Mouse (Mus musculus) adrenal gland, postnatal 10 days (tissue): Measurements from ENCODE around the gene Hist1h3f. TPM values are rescaled to one million over a fixed set of nuclear protein-coding genes. Genes with fewer than 3 reads are reported as not detected.

Experiments
- DNase-seq: peaks from one replicate; pipeline ENCODE4 v3.0.0; 2021; ENCODE audit warnings: mixed read lengths
- total RNA-seq, 2 experiments: library from RNA; stranded (reverse); gene quantifications; 2 replicates each; pipeline ENCODE4 v1.2.3; 2021

Hist1h3f gene
- total RNA-seq, 2 experiments from 2014 or later = 93.2 to 104 TPM

DNA sequence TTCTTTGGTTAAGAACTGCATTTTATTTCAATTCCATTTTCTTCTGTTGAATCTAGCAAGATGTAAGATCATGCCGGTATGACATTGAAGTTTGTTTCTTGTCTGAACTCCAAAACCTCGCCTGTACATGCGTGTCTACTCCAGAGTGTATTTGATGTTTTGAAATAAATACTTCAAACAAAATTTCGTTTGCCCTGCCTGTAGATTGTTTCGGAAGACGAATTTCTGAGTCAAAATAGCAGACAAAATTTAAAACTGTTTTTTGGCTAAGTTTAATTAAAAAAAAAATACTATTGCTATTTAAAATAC lies 25.6 kb upstream of the Hist1h3f start:
- DNase-seq = no peak

DNA sequence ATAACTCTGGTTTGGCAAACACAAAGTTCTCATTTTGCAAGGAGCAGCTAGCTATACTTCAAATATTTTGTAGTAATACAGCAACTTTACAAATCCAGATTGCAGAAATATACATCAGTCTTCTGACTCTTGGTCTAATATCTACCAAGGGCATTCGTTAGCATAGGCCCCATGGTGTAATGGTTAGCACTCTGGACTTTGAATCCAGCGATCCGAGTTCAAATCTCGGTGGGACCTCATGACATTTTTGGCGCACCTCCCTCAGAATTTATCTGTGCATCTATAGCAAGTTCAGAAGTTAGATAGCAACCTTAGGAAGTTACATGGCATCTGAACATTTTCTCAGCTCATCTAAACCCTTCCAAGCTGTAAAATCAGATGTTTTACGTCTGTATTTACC lies 25.0 kb upstream of the Hist1h3f start:
- DNase-seq = peak; percentile 87

DNA sequence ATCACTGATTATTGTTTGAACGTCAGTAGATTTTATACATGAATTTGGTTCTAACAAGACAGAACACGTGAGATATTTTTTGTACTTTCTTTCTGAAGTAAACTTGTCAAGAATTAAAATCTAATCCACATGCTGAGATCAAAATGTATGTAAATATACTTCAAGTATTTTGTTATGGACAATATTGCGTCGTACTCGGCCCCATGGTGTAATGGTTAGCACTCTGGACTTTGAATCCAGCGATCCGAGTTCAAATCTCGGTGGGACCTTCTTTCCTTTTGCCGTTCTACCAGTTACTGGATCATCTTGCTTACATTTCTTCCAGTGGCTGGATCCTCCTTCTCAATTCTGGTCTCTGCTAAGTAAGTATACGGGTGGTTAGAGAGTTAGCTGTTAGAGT lies 24.4 kb upstream of the Hist1h3f start:
- DNase-seq = peak; percentile 85

DNA sequence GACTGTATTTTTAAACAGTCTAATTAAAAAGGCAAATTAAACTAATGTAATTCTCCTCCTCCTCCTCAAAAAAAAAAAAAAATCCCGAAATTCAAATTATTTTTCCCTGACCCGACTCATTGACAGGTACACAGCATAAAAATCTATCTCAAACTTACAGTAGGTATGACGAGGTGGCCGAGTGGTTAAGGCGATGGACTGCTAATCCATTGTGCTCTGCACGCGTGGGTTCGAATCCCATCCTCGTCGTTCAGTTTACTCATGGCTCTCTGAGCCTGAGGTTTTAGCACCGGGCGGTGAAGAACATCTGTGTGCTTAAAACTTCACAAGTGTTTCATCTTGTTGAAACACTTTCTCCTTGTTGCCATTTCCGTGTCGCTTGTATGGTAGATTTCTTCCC lies 22.1 kb upstream of the Hist1h3f start:
- DNase-seq = peak; percentile 86

DNA sequence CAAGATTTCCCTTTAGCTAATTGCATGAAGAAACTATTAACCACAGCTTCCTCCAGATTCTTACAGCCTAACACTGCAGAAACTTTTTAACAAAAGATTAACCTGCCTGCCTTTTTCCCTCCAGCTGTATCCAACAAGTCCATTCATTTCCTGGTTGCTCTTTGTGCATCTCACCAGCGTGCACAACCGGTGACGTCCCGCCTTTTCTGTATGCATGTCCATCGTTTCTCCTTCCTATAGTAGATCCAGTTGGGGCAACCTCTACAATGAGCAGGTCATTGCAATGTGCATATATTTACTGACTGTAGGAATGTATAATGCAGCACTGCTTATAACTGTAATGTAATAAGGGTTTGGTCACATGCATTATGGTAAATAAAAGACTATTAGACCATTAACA lies 19.9 kb upstream of the Hist1h3f start:
- no peak for DNase-seq

DNA sequence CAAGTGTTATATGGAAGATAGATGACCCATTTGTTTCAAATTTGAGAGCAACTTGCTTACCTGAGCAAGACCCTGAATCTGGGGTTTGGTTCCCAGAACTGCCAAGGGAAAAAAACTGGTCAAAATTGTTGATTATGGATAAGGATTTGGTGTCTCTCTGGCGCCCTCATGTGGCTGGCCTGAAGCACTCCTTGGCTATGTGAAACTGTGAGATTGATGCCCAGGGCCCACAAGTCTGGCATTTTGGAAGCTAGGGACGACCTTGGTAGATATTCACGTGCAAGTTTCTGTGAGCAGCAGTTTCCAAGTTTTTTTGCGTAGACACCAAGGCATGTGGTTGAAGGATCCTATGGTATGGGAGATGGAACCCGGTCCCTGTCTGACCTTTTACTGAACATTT lies 19.2 kb upstream of the Hist1h3f start:
- DNase-seq = peak; percentile 84

DNA sequence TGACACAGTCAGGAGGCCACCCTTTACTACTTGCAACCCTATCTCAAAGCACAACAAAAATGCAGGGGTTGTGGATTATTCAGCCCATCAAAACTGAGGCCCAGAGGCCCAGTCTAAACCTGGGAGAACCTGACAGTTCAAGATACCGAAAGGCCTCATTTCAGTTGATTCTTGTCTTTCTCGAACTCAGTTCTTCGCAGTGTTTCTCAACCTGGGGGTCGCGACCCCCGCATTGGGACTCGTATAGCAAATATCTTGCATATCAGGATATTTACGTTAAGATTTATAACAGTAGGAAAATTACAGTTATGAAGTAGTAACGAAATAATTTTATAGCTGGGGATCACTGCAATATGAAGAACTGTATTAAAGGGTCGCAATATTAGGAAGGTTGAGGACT lies 18.0 kb upstream of the Hist1h3f start:
- no peak for DNase-seq

DNA sequence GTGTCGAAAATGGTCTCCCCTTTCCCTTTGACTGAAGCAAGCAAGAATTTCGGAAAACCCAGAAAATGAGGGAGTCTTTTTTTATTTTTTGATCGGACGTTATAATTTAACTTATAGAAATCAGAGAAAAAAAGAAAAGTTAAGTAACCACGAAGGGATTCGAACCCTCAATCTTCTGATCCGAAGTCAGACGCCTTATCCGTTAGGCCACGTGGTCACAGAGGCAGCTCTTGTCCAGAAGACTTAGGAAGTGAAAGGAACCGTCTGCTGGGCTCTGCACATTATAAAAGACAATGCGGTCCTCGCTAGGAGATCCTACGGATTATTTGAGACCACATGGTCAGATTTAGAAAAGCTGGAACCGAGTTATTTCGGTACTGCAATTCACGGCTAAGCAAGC lies 17.5 kb upstream of the Hist1h3f start:
- peak; percentile 96 for DNase-seq

DNA sequence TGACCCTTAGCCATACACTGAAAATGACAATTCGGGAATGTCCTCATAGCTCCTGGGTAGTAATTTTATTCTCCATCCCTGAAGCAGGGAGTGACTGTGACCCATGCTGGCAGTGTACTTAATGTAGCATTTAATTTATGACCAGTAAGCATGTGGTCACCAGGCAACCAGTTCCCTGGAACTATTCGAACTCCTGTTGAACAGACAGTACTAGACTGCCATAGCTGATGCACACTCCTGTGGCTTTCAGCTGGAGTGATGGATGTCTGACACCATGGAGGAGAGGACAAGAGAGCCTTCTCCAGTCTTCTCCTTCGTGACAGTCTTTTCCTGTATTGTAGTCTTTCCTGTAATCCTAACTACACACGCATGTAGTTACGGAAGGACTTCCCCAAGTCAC lies 14.8 kb upstream of the Hist1h3f start:
- DNase-seq = no peak

DNA sequence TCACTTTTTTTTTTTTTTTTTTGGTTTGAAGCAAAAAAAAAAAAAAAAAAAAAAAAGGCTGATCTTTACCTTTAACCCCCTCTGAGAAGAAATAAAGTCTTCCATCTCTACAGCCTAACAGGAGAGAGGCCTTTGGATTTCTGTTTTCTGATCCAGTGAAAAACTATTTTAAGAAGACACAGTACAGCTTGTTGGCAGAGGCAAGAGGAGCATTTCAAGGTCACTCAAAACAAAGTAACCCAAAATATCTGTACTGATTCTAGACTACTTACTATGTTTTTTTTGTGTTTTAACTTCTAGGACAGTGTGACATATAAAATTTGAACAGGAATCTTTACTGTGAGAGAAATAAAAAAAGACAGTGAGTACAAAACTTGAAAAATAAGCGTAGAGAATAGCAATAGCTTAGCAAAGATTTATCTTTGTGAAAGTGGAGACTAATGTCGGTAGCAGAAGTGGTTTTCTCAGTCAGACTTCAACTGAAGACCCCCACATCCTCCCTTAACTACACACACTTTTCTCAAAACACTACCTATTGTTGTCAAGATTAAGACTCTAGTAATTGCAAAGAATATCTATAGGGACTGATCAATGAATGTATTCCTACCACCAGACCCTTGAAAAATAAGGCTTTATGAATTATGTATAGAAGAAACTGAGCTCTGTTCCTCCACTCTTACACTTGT lies 14.2 kb upstream of the Hist1h3f start:
- no peak for DNase-seq

DNA sequence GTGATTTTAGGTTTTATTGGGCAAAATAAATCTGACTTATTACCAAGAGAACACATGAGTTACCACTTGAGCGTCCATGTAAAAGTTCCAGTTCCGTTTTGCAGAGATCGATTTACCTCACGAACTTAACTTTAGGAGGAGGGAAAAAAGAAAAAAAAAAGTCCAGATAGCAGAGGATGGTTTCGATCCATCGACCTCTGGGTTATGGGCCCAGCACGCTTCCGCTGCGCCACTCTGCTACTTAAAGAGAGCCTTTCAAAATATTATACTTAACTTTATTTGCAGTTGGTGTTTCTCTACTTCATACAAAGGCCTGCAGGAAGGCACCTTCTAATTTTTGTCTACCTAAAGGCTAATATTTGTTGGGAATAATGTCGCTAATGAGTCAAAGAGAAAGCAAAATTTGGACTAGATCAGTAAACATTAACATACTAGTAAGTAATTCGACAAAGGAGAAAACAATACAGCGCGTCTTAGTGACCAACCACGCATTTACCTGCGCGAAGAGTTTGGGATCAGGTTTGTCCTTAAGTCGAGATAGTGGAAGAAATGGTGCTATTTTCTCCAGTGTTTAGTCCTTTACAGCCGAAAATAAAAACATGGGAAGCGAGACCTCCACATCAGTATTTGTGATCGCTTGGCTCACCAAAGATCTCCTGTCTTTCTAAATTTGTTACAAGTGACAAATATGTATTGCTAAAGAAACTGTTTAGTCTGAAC lies 13.5 kb upstream of the Hist1h3f start:
- peak; percentile 74 for DNase-seq

DNA sequence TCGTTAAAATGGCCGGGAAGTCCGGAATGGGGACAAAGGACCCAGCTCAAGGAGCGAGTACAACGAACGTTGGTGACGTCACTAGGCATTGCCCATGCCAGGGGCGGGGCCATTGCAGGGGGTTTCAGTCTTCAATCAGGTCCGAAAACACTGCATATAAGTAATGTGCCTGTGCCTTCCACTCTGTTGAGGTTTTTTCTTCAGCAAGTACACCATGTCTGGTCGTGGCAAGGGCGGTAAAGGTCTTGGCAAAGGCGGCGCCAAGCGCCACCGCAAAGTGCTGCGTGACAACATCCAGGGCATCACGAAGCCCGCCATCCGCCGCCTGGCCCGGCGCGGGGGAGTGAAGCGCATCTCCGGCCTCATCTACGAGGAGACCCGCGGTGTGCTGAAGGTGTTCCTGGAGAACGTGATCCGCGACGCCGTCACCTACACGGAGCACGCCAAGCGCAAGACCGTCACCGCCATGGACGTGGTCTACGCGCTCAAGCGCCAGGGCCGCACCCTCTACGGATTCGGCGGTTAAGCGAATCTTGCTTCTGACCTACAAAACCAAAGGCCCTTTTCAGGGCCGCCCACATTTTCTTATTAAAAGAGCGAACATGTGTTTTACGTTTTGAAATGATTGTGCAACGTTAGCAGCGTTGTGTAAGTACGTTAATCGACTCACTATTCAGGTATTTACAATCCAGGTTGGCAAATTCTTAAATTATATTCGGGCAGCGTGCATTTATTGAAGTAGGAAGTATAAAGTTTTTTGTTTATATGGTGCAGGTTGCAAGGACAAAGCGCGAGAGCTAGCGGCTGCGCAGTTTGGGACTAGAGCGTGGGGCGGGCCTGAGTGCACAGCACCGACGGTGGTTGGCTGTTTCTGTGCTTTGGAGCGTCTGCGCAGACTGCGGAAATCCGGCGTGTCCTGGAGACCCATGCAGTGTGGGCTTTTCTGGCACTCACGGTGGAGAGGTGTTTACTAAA lies 12.7 kb upstream of the Hist1h3f start, which contains the start of gene Hist1h4h:
Hist1h4h (plus strand) TSS at position 150 of the 975 bp plus-strand sequence.
- peak; percentile 97 for DNase-seq

DNA sequence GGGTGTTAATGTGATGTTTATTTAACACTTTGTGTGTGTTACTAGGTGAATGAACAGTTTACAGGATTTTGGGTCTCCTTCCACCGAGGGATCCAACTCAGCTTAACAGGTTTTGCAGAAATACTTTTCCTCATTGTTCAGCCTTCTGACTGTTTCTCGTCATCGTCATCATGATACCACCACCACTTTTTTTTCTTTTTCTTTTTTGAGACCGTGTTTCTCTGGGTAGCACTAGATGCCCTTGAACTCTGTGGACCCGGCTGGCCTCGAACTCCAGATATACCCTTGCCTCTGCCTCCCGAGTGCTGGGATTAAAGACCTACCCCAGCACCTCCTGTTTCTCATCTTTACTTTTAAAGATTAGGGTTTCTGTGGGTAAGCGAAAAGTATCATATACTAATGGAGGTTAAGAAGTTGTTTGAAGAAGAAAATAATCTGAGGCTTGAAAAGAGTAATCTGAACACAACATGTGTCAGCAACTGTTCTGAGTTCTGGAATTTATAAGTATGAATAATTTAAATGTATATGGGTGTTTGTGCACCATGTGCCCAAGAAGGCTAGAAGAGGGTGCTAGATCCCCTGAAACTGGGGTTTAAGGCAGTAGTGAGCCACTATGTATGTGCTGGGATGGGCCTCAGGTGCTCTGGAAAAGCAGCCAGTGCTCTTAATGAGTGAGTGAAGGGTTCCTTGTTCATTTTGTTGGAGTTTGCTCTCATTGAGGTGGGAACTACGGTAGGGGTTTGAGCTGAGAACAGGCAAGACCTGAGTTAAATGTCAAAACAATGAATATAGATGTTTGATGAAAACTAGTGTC lies 11.4 kb upstream of the Hist1h3f start:
- no peak for DNase-seq

DNA sequence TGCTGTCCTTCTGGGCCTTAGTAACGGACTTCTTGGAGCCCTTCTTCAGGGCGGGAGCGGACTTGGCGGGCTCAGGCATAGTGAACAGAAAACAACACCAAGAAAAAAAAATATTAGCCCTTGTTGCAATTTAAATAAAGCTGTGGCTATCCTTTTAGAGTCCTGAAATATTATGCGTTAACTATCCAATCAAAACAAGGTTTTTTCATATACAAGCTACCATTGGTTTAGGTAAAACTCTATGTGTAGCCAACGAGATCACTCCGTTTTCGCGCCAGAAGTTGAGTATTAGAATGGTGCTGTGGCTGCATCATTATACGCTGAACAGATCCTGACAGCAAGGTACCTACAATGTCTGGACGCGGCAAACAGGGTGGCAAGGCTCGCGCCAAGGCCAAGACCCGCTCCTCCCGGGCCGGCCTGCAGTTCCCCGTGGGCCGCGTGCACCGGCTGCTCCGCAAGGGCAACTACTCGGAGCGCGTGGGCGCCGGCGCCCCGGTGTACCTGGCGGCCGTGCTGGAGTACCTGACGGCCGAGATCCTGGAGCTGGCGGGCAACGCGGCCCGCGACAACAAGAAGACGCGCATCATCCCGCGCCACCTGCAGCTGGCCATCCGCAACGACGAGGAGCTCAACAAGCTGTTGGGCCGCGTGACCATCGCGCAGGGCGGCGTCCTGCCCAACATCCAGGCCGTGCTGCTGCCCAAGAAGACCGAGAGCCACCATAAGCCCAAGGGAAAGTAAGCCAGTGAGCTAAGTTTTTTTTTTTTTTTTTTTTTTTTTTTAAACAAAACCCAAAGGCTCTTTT lies 10.1 kb upstream of the Hist1h3f start, which contains the start of gene Hist1h2af:
Hist1h2af (plus strand) TSS at position 347 of the 808 bp plus-strand sequence.
- DNase-seq = peak; percentile 73

DNA sequence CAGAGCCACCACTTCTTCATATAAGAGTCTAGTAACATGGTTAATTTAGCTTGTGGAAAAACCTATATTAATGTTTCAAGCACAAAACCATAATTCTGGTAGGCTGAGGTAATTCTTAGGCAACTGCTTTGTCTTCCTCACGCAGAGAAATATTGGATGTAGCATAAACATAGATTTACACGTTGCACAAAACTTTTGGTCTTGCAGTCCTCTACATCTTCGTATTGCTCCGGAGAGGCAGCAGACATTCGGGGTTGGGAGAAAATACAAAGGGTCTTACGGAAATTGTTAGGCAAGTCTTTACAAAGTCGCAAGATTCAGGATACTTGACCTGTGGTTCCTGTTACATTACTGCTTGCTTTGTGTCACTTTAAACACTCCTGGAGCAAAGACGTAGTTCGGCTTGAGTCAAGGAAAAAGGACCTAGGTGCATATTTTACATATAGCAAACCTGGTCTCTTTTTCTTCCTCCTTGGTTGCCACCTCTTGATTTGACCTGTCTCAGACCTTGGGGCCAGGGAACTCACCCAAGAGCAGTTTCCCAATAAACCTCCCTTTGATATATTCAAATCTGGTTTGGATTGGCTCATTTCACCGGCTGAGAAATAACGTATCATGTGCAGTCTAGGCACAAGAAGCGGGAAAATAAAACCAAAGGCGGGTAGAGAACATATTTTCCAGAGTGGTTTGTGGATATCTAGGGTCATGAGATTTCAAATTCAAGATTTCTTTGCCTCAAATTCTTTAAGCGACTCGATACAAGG lies 9.3 kb upstream of the Hist1h3f start:
- peak; percentile 47 for DNase-seq

DNA sequence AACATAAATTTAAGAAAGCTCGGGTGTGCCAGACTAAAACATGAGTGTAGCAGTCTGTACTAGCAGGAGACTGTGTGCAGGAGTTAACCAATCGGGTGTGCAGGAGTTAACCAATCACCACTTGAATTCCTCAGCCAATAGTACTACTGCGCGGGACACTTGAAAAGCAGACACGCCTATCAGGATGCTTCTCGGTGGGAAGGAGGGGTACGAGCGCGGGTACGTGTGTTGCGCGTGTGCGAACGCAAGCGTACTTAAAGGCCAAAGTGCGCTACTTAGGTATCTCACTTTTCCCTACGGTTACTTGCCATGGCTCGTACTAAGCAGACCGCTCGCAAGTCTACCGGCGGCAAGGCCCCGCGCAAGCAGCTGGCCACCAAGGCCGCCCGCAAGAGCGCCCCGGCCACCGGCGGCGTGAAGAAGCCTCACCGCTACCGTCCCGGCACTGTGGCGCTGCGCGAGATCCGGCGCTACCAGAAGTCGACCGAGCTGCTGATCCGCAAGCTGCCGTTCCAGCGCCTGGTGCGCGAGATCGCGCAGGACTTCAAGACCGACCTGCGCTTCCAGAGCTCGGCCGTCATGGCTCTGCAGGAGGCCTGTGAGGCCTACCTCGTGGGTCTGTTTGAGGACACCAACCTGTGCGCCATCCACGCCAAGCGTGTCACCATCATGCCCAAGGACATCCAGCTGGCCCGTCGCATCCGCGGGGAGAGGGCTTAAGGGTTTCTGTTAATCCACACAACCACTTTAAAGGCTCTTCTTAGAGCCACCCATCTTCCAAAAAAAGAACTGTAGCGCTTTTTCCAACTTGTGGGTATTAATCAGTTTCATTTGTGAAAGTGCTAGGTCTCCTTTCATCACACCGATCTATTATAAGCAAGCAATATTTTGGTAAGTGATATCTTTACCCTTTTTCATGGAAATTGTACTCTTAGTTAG lies 8.4 kb upstream of the Hist1h3f start, which contains the start of gene Hist1h3g:
Hist1h3g (plus strand) TSS at position 286 of the 939 bp plus-strand sequence.
- peak; percentile 90 for DNase-seq

DNA sequence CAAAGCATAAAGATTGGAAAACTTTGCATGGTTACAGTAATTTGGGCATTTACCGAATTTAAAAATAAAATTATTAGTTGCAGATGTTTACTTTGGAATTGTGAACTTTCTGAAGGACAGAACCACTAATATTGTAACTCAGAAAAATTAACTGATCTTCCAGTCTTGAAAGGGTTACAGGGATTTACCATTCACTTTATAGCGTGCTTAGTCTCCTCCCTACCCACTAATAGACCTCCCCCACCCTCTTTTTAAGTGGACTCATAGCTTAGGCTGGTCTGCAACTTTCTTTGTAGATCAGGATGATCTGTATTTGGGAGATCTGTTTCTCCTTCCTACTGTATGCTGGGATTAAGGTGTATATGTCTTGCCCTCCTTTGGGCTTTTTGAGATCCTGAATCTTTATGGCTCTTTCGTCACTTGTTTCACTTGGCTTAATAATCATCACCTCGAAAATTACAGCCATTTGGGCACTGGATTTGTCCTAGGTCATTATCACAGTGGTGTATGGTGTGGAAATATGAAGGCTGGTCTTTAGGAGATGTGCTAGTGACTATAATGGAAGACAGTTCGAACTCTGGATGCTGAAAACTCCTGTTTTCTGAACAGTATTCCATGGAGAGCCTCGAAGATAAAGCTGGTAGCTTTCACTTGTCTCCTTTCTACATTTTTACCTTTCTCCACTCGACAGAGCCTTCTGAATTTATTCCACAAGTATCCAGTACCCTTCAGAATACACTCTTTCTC lies 7.6 kb upstream of the Hist1h3f start:
- DNase-seq = no peak
